Mouse (Mus musculus) embryo, embryonic 11 days (tissue): Measurements from ENCODE around the gene Rere.

Experiments used
- DNase-seq: peaks from one replicate; pipeline ENCODE4 v3.0.0-alpha.2; 2015

Rere gene

DNA sequence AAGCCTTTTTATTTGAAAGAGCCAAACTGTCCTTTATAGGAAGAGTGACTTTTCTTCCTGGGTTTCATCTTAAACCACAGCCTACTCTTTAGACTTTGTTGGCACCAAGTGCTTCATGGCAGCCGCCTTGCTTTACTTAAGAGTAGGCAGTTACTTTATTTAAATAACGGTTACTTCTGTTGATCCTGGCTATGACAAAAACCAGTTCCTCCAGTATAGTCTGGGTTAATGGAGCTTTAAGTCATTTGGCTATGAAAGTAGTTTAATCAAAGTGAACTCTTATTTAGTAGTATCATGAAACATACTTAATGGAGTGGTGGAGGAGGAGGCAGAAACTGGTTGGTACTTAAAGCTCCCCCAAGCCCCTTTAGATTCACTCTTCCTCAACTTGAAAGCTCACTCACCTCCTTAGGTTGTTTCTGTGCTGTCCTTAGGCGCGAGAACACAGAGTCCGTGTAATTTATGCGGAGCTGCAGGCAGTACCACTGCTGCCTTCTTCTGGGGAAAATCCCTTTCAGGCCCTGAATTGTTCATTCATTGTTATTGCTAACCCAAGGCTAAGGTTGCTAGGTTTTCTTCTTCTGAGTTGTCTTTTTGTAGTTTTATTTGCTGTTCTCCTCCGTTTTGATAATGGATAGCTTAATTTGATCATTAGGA is 70.1 kb downstream of the Rere start:
- DNase-seq, result no peak

DNA sequence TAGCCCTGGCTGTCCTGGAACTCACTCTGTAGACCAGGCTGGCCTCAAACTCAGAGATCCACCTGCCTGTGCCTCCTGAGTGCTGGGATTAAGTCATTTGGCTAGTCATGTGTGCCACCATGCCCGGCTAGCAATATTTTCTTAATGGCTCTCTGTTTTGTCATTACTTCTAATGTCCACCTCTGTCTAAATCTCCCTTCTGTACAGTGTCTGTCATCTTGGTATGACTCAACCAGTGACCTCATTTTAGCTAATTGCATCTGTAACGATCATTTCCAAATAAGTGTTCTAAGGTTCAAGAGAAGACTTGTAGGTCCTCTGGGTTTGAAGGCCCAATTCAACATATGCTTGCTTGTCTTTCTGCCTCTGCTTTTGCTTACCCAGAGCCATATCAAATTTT is 71.3 kb downstream of the Rere start:
- no peak for DNase-seq

DNA sequence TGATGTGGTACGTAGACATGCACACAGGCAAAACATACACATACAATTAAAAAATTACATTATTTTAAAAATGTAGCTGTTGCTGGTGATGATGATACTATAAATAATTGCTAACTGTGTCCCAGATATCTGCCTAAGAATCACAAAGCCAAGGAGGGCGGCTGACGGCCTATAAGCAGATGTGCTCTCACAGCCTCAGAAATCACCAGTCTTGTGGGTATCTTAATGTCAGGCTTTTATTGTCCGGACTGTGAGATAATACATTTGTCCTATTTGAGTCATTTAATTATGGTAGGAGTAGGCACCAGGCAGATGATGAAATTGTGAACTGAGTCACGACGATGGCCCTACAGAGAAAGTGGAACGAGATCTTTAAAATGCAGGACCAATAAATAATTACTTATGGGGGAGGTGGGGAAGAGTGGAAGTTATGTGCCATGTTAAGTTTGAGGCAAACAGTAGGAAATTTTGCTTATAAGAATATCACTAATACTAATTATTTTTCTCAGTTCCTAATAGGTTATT is 72.0 kb downstream of the Rere start:
- no peak for DNase-seq

DNA sequence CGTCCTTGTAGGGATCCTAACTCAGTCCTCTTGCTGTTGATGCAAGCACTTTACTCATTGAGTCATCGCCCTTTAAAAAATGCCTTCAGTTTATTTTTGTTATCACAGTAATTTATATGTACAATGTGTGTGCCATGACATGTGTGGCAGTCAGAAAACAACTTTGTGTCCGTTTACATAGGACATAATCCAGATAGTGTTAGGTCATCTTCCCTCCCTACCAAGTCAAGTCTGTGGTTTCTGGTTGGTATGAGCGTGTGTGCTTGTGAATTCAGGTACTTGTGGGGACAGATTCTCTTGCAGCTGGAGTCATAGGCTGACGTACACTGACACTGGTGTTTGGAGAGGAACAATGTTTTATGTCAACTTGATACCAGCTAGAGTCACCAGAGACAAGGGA is 74.4 kb downstream of the Rere start:
- no peak for DNase-seq

DNA sequence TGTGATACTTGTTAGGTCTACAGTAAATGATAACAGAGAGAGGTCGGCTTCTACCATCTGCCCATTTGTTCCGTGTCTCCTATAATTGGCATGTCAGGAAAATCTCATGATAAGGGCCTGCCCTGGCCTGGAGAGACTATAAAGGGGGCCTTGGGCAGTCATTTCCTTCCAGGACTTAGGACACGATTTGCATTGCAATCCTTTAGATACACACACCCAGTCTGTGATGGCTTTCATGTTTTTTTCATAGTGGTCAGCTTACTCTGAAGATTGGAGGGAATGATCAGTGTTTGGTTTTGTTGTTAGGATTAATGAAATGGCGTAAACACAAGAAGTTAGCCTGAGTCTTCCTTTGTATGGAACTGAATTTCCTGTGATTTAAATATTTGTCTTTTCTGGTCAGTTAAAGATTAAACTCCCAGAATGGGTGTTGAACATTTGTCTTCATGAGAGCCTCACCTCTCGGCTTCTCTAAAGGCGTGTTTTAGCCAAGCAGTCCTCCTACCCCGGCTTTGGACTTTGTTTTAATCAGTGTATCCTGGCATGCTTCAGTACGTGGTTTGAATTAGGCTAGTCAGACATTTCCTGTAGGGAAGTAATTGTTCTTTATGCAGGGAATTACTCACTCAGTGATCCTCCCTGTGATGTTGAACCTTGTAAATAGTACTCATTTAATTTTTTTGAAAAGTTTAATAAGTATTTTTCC is 80.7 kb downstream of the Rere start:
- peak; percentile 43 for DNase-seq

DNA sequence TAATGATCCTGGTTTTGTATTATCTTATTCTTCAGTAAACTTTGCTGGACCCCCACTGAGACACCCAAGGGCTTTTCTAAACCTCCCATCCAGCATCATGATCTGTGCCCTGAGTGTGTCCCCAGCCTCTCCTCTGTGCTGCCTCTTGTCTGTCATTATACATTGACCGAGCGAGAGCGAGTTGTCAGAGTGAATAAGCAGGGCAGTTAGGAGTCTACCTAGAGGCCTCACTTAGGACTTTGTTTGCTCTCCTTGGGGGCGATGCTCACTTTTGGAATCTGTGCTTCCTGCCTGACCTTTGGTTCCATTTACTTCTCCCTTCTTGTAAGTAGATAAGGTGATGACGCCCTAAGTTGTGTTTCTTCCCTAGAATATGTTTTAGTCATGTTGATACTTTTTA is 81.4 kb downstream of the Rere start:
- DNase-seq, result no peak

DNA sequence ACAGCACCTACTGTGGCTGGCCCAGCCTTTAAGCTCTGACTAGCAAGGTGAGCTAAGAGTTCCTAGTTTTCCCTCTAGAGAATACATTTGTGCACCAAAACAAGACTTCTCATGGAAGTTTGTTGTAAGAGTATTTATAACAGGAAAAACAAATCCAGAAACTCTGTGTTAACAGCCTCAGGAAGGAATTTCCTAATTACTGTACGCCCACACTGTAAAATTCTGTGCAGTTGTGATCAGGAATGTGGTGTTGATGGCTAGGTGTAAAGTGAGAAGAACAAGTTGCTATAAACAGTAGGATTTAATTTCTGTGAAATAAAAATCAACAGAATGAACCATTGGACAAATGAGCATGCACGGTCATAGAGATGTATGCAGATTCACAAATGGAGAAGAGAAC is 83.3 kb downstream of the Rere start:
- DNase-seq, result no peak

DNA sequence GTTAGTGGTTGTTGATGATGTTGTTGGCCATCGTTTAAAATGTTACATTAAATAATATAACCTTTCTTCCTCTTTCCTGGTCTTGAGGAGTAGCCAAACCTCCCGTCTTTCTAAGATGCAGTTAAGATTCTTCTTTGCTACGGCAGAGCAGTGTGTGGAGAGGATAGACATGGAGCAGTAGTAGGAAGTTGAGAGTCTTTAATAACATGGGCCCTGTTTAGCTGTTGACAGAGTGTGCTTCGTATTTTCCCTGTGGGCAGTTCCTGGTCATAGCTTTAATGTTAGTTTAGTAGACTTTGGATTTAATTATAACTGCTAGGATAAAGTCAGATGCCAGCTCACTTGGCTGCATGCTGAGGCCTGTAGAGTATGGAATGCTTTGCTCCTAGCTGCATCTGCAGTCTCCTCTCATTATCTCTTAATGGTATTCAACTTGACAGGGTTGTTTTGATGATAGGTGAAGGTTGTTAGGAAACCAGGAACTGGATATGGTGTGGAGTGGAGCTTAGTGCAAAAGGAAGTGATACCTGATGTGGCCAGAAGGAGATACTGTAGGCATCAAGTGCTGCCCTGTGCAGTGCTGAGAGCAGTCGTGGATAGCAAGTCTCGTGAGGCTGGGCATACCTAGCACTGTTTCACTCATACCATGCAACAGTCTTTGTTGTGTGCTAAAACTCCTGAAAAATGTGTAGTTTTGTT is 85.2 kb downstream of the Rere start:
- no peak for DNase-seq

DNA sequence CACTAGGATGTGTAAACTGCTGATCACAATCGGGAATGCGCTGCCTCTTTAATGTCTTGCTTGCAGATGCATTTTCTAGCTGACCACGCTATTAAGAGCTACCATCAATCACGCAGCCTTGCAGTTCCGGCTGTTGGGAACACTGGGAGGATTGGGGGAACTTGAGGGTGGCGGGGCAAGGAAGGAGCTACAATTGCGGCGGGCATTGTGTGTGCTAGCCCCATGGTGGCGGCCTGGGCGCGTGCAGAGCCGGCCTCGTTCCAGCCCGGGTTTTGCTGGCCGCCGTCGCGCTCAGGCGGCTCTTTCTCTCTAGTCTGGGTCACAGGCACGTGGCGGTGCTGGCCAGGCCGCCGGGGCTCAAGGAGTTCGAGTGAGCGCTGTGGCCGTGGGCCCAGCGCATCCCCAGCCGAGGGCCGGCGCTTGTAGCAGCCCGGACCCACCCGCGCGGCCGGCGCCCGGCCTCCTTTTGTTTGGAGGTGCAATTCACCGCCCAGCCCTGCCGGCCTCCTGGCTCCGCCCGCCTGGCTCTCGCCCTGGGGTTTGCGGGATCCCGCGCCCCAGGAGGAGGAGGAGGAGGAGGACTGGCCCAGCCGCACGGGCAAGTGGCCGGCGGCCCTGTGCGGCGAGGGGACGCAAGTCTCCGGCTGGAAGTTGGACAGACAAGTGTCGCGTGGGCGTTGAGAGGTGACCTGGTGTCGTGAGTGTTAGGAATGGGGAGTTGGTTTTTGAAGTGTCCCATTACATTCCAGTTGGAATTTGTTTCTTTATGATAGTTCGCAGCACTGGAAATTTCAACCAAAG is 90.3 kb downstream of the Rere start:
- peak; percentile 93 for DNase-seq

DNA sequence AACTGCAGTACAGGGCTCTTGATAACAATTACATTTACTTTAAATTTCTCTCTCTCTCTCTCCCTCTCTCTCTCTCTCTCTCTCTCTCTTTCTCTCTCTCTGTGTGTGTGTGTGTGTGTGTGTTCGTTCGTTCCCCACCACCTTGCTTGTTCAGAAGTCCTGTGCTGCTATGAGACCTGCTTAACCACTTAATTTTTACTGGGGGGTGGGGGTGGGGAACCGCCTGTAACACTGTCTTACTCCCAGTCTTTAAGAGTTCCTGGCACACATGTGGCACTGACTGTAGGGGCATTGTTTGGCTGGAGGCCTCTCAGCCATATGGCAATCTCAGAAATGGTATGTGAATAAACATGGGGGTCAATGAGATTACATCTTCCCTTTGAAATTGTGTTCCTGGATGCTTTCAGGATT is 91.2 kb downstream of the Rere start:
- DNase-seq, result peak; percentile 67

DNA sequence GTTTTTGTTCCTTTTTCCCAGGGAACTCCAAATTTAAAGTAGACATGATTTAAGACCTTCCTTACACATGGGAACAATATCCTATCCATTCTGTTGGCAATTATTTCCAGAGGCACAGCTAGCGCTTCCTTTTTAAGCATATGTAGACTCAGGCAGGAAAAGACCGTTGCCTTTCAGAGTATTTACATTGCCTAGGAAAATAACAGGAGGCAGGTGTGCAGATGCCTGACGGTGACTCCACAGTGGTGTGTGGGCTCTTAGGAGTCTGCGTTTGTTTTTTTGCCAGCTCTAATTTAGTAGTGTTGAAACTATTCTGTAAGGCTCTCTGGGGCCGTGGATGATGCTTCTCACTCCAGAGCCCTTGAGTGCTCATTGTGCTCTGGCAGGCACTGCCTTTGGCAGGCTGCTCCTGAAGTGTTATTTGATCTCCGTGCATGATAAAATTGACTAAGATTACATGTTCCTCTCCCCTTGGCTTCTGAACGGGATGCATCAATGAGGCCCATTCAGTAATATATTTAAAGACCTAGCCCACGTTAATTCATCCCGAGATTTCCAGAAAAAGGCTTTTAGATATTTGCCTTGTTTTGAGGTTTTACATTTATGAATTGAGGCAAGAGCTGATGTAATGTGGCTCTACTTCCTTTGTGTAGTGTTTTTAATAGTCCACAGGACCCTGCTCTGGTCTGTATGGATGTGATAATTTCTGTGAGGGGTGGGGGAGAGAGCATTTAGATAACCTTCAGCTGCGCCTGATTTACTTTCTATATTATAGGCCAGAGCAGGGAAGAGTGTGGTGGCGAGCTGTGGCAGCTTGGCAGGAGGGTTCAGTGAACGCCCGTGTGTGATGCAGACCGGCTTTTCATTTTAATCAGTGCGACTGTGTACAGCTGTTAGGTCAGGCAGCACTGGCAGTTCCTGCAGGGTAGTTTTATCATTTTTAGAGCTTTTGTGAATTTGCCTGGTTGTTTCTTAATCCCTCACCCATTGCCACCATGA is 92.0 kb downstream of the Rere start:
- DNase-seq, result peak; percentile 68

DNA sequence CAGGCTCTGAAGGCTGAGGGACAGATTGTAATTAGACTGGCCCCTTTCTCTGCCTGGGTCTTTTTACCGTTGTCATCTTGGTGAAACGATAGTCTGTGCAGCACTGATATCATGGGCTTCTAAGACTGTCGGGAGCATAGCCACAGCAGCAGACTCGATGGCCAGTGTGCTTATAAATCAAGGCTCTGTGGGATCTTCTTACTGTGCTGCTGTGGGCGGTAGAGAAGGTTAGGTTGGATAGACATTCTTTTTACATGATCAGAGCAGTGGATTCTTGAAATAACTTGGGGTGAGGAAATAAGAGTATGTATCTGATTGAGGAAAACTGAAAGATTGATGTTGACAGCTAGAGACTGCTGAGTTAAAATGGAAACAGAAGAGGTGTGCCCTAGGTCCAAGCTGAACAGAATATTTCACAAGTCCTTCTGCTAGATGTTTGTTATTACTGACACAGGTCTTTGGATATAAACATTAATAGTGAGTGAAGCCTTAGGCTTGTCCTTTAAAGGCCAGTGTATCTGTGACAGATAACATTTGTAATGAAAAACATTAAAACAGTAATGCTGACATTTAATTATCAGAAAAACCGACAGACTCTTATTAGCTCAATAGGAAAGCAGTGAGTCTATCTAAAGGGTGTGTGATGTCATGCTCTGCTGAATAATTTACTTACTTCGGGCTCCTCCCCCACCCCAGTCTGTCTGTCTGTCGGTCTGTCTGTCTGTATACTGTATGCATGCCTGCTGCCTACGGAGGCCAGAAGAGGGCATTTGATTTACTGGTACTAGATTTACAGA is 93.4 kb downstream of the Rere start:
- no peak for DNase-seq

DNA sequence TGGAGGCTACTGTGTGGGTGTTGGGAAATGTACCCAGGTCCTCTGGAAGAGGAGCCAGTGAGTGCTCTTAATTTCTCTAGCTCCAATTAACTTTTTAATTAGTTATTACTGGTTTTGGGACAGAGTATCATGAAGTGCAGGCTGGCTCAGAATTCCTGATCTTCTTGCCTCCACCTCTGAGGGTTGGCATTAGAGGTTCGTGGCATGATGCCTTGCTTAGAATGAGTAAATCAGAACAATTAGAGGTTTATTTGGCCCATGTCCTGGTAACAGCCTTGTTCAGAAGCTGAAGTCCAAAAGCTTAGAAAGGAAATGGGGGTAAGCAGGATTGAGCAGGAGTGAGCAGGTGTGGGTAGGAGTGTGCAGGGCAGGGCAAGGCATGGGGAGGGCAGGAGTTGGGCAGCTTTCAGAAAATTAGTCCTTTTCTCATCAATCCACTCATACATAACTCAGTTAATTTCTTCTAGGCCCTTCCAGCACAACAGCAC is 94.0 kb downstream of the Rere start:
- DNase-seq, result no peak

DNA sequence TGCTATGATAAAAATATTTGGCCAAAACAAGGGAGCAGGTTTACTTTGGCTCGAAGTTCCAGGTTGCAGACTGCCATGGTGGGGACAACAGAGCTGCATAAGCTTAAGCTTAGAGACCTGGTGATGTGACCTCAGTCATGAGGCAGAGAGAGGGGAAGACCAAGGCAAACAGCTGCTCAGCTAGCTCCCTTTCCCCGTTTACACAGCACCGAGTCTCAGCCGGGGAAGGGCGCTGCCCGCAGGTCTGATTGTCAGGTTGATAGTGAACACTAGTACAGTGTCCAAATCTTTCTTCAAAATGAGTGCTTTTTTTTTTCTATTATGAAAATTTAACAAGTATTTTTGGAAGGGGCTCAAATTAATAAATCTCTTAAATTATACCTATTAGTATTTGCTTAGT is 97.9 kb downstream of the Rere start:
- DNase-seq, result no peak

DNA sequence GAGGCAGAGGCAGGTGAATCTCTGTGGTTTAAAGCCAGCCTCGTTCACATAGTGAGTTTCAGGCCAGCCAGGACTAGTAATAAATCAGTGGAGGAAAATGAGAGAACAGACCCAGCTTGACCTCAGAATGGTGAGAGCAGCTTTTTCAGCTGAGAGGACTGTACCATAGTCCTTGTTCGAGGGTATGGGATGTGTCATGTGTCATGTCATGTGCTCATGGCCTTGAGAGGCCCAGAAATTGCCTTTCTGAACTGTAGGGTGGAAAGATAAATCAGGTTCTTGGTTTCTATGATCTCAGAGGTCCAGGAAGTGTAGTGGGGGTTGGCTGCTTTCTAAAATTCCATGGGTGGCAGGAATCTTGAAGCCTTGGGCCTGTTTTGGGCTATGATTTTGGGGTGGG is 98.3 kb downstream of the Rere start:
- DNase-seq, result no peak

DNA sequence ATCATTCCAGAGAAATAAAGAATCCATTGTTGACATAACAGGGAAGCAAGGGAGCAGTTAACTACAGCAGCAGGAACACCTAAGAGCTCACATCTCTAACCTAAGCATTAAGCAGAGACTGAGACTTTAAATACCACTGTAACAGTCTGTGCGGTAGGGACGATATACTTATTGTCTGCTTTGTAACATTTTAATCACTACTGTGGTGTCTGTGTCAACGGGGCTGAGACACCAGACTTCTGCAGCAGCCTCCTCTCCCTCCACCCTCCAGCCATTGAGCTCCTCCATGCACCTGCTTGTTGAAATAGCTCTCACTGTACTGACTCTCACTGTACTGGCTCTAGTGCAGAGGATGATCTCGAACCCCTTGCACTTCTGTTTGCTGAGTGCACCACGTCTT is 98.8 kb downstream of the Rere start:
- no peak for DNase-seq

DNA sequence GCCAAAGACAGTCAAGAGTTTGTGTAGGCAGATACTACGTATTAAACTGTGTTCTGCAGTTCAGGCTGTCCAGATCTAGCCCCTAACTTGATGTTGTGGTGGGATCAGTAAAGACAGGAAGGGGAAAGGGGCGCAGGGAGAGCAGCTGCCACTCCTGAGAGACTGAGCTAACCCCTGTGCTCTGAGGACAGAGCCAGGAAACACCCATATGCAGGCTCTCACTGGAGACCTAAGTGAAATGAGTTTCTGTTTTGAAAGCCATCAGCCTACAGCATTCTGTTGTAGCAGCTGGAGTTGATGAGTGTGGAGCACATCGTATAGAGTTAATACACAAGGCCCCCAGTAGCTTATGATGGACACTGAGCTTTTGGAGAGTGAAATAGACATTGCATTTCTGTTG is 101.1 kb downstream of the Rere start:
- DNase-seq, result no peak

DNA sequence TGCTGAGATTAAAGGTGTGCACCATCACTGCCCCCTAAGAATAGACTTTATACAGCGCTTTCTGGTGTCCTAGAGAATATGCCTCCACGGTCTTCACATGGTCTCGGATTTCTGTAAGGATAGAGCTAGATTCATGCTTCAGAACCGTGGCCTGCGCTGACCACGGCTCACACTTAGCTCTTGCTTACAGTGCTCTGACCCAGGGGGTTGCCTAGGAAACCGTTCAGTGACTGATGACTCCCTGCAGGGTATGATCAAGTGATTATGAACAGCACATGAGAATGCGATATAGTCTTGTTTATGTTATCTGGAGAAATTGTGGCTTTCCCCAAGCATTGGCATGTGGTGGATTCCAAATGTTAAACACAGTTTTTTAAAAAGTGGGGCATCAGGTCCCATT is 103.0 kb downstream of the Rere start:
- DNase-seq, result no peak

DNA sequence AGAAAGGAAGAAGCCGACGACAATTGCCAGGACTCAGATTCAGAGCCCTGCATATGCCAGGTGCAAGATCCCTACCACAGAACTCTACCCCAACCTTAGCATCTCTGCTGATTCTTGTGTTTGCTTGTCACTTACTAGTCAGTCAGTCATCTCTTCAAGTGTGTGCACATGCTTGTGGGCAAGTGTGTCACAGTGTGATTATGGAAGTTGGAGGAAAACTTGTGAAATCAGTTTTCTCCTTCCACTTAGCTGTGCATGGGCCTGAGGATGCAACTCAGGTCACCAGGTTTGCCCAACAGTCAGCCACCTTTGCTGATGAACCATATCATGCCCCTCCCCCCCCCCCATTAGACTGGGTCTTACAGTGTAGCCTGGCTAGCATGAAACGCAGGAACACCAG is 103.5 kb downstream of the Rere start:
- no peak for DNase-seq

DNA sequence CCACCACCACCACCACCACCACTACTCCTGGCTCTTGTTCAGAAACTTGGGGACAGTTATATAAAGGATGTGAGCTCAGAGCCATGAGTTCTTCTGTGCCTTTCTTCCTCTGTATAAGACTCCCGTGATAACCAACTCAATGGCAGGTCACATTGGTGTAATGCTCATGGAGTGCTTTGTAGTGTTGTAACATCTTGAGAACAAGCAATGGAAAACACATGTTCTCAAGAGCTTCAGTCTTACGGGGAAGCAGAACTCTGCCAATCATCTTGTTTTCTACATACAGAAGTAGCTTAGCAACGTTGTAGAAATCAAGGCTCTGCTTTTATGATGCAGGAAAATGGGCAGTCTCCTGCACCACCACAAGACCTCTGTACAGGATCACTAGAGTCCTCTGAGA is 107.1 kb downstream of the Rere start:
- no peak for DNase-seq

DNA sequence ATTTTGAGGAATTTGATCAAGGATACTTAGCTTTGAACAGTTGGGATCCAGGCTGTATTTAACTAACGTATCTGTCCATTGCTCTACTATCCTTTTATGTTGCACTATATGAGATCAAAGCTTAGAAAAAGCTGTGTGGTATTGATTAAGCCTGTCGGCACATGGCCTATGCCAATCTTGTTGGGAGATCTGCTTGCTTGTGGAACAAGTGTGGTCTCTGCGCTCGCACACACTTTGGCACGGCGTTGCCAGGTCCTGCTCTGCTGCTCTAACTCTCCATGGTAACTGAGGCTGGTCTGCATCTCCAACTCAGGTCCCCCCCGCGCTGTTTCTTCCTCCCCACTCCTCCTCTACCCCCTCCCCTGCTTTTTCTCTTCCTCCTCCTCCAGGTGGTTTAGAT is 112.2 kb downstream of the Rere start:
- DNase-seq, result no peak
